Mouse (Mus musculus) yolk sac, embryonic 10.5 days (tissue): ENCODE data around the gene Prdm5.

Source experiments
- DNase-seq: peaks from one replicate; pipeline ENCODE4 v3.0.0-alpha.2; 2017; ENCODE audit warnings: low spot score

The Prdm5 gene

GRCm38 (mm10) chr6:65831443-65831842, 52.7 kb downstream of the Prdm5 start:
- DNase-seq = no peak

- no peak for DNase-seq
Measured at GRCm38 (mm10) chr6:65834013-65834412, 55.2 kb downstream of the Prdm5 start.

GRCm38 (mm10) chr6:65842579-65842978, 63.8 kb downstream of the Prdm5 start:
- DNase-seq = no peak

- DNase-seq = no peak
Measured at GRCm38 (mm10) chr6:65849127-65849526, 70.3 kb downstream of the Prdm5 start.

GRCm38 (mm10) chr6:65849687-65850086, 70.9 kb downstream of the Prdm5 start:
- DNase-seq = no peak

- DNase-seq = no peak
Measured at GRCm38 (mm10) chr6:65850221-65850620, 71.4 kb downstream of the Prdm5 start.

- no peak for DNase-seq
Measured at GRCm38 (mm10) chr6:65854020-65854419, 75.2 kb downstream of the Prdm5 start.

GRCm38 (mm10) chr6:65854585-65854984, 75.8 kb downstream of the Prdm5 start:
- no peak for DNase-seq

- no peak for DNase-seq
Measured at GRCm38 (mm10) chr6:65860609-65861008, 81.8 kb downstream of the Prdm5 start.

- no peak for DNase-seq
Measured at GRCm38 (mm10) chr6:65862836-65863235, 84.0 kb downstream of the Prdm5 start.

- no peak for DNase-seq
Measured at GRCm38 (mm10) chr6:65864233-65864632, 85.4 kb downstream of the Prdm5 start.

GRCm38 (mm10) chr6:65864919-65865318, 86.1 kb downstream of the Prdm5 start:
- DNase-seq = no peak

GRCm38 (mm10) chr6:65865861-65866260, 87.1 kb downstream of the Prdm5 start:
- DNase-seq = no peak

- DNase-seq = no peak
Measured at GRCm38 (mm10) chr6:65871754-65872278, 93.0 kb downstream of the Prdm5 start.

GRCm38 (mm10) chr6:65878300-65878699, 99.5 kb downstream of the Prdm5 start:
- DNase-seq = no peak

- DNase-seq = no peak
Measured at GRCm38 (mm10) chr6:65888835-65889234, 110.0 kb downstream of the Prdm5 start.

- DNase-seq = no peak
Measured at GRCm38 (mm10) chr6:65892045-65892660, 113.4 kb downstream of the Prdm5 start.

- no peak for DNase-seq
Measured at GRCm38 (mm10) chr6:65906657-65907182, 127.9 kb downstream of the Prdm5 start.

GRCm38 (mm10) chr6:65915421-65915820, 136.6 kb downstream of the Prdm5 start:
- DNase-seq = no peak

- no peak for DNase-seq
Measured at GRCm38 (mm10) chr6:65921703-65922102, 142.9 kb downstream of the Prdm5 start.

- DNase-seq = no peak
Measured at GRCm38 (mm10) chr6:65923501-65924084, 144.8 kb downstream of the Prdm5 start.

GRCm38 (mm10) chr6:65925737-65926333, 147.0 kb downstream of the Prdm5 start:
- no peak for DNase-seq

GRCm38 (mm10) chr6:65930523-65930922, 151.7 kb downstream of the Prdm5 start:
- no peak for DNase-seq
